Mouse (Mus musculus) ES-Bruce4 (cell line): Measurements from ENCODE around the gene Psmd14. TPM values are rescaled to one million over a fixed set of nuclear protein-coding genes. Genes with fewer than 3 reads are reported as not detected.

Experiments
- H3K27ac ChIP-seq: 2 replicates; pipeline ENCODE4 v1.5.1; 2012; ENCODE audit warnings: low read length, inconsistent platforms; ENCODE audit not compliant: insufficient read depth
- H3K27me3 ChIP-seq: 2 replicates; pipeline ENCODE4 v1.6.1; 2012; ENCODE audit warnings: mild to moderate bottlenecking, low read length, inconsistent platforms; ENCODE audit not compliant: control insufficient read depth, poor library complexity, insufficient read depth, severe bottlenecking
- H3K36me3 ChIP-seq: 2 replicates; pipeline ENCODE4 v1.6.1; 2012; ENCODE audit warnings: inconsistent platforms, mild to moderate bottlenecking, low read length, moderate library complexity; ENCODE audit not compliant: control insufficient read depth, poor library complexity, insufficient read depth, severe bottlenecking
- H3K4me1 ChIP-seq: one replicate; pipeline ENCODE4 v1.8.1; 2011; ENCODE audit warnings: low read length; ENCODE audit not compliant: control insufficient read depth, insufficient read depth
- H3K4me3 ChIP-seq: 2 replicates; pipeline ENCODE4 v1.5.1; 2011; ENCODE audit warnings: low read depth, mild to moderate bottlenecking, low read length
- H3K9ac ChIP-seq: 2 replicates; pipeline ENCODE4 v1.6.1; 2012; ENCODE audit warnings: low read depth, mild to moderate bottlenecking, inconsistent platforms; ENCODE audit not compliant: poor library complexity, severe bottlenecking
- H3K9me3 ChIP-seq: replicated peaks from 2 replicates; pipeline ENCODE4 v1.6.1; 2012; ENCODE audit warnings: mild to moderate bottlenecking, low read length, inconsistent platforms; ENCODE audit not compliant: control insufficient read depth, poor library complexity, insufficient read depth, severe bottlenecking
- CTCF ChIP-seq: IDR thresholded peaks from one replicate; pipeline ENCODE4 v1.8.1; 2011; ENCODE audit warnings: low read depth, low read length
- EP300 ChIP-seq: IDR thresholded peaks from 2 replicates; pipeline ENCODE4 v1.6.1; 2011; ENCODE audit warnings: low read depth, low read length; ENCODE audit not compliant: insufficient read depth
- POLR2A ChIP-seq: IDR thresholded peaks from one replicate; pipeline ENCODE4 v1.8.1; 2011; ENCODE audit warnings: low read length; ENCODE audit not compliant: insufficient read depth
- polyA plus RNA-seq: library from polyadenylated mRNA; stranded (reverse); fragments of >200 nt; gene quantifications from 2 replicates; pipeline ENCODE4 v1.2.4, GENCODE M21; 2011; ENCODE audit warnings: low read depth; ENCODE audit not compliant: missing spikeins, insufficient read depth, insufficient read length

Gene Psmd14
- polyA plus RNA-seq, 1 experiment = 266 TPM

DNA sequence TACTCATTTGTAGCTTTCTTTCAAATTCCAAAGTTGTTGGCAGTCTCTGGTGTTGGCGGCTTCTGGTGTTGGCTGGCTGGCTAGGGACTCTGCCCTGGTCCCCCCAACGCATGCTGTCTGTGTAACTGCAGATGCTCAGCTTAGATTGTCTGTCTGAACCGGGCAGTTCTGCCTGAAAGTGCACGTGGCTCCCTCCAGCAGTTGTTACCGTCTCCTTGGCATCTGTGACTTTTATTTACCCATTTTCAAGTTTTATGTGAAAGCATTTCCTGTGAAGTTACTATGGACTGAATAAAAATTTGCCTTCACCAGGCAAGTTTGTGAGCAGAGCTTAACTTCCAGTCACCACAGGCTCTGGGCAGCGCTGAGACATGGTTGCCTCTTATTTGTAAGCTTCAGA is 97.3 kb downstream of the Psmd14 start:
- no peak for TF ChIP-seq CTCF
- TF ChIP-seq EP300 = no peak
- TF ChIP-seq POLR2A = no peak
- H3K27ac ChIP-seq = no peak overlapping the region
- H3K9ac ChIP-seq = no peak overlapping the region
- no peaks in the 10 kb centered on the region for H3K9me3 ChIP-seq
- H3K36me3 ChIP-seq = no peaks in the 10 kb centered on the region
- no peak overlapping the region for H3K4me3 ChIP-seq
- H3K27me3 ChIP-seq = peaks cover 29% of the 10 kb centered on the region
- no peaks in the 10 kb centered on the region for H3K4me1 ChIP-seq

GRCm38 (mm10) chr2:61809381-61809780 is 97.9 kb downstream of the Psmd14 start:
- no peaks in the 10 kb centered on the region for H3K4me1 ChIP-seq
- peaks cover 29% of the 10 kb centered on the region for H3K27me3 ChIP-seq
- no peaks in the 10 kb centered on the region for H3K36me3 ChIP-seq

DNA sequence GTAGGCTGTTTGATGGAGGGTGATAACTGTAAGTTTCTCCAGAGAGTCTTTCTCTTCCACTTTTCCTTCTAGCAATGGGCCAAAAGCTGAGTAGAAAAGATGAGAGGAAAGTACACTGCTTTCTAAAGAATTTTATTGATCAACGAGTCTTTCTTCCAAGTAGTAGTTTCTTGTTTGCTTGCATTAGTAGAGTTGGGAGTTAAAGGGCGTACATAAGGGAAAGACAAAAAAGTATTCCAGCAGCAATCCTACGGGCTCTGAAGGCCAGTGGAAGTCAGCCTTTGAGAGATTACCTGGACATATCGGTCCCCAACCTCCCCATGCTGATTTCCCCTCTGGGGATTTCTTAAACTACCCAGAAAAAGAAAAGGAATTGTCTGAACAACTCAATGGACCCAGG is 99.3 kb downstream of the Psmd14 start:
- no peak overlapping the region for H3K9ac ChIP-seq
- H3K27me3 ChIP-seq = peaks cover 26% of the 10 kb centered on the region
- no peaks in the 10 kb centered on the region for H3K36me3 ChIP-seq

More at GRCm38 (mm10) chr2:61809381-61809780, 97.9 kb downstream of the Psmd14 start:
- TF ChIP-seq EP300 = no peak
- no peak for TF ChIP-seq CTCF
- TF ChIP-seq POLR2A = no peak
- no peak overlapping the region for H3K4me3 ChIP-seq
- no peak overlapping the region for H3K9ac ChIP-seq
- no peaks in the 10 kb centered on the region for H3K9me3 ChIP-seq
- H3K27ac ChIP-seq = no peak overlapping the region

GRCm38 (mm10) chr2:61811163-61811506 is 99.6 kb downstream of the Psmd14 start:
- H3K4me1 ChIP-seq = no peaks in the 10 kb centered on the region
- H3K4me3 ChIP-seq = peak overlapping the region; percentile 49
- no peak for TF ChIP-seq EP300
- no peaks in the 10 kb centered on the region for H3K36me3 ChIP-seq
- H3K27ac ChIP-seq = no peak overlapping the region
- H3K9ac ChIP-seq = peak overlapping the region; percentile 8; the same call in 1 of the 2 replicates
- H3K27me3 ChIP-seq = peaks cover 24% of the 10 kb centered on the region
- H3K9me3 ChIP-seq = no peaks in the 10 kb centered on the region; the same call in 1 of the 2 replicates

More for the DNA sequence above, 99.3 kb downstream of the Psmd14 start:
- Histone ChIP-seq H3K4me1 (no peaks in the 10 kb centered on the region), H3K27ac (no peak overlapping the region), H3K4me3 (no peak overlapping the region), H3K9me3 (no peaks in the 10 kb centered on the region; the same call in 1 of the 2 replicates)
- TF ChIP-seq CTCF (no peak), EP300 (no peak), POLR2A (no peak)

GRCm38 (mm10) chr2:61811507-61812421 is 100.3 kb downstream of the Psmd14 start:
- H3K27ac ChIP-seq = no peak overlapping the region
- peak overlapping the region; percentile 8 for H3K9ac ChIP-seq
- H3K27me3 ChIP-seq = peaks cover 22% of the 10 kb centered on the region
- TF ChIP-seq CTCF (no peak), POLR2A (no peak), EP300 (no peak)
- H3K4me1 ChIP-seq = no peaks in the 10 kb centered on the region
- H3K4me3 ChIP-seq = peak overlapping the region; percentile 49
- H3K9me3 ChIP-seq = no peaks in the 10 kb centered on the region; the same call in 1 of the 2 replicates
- no peaks in the 10 kb centered on the region for H3K36me3 ChIP-seq

DNA sequence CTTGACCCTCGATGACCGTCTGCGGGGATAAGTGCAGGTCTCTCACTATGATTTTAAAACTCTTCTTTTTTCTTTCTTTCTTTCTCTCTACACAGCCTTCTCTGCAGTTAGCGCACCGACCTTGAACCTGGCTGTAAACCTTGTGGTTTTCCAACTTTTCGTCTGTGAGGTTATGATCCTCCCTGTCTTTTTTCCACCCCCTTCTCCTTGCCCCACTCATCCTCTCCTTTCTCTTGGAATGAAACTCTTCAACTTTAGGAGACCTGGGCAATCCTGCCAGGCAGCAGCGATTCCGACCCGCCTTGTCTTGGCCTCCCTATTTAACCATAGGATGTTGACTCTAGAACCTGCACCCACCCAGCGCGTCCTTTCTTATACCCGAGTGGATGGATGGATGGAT is 101.0 kb downstream of the Psmd14 start:
- peaks cover 22% of the 10 kb centered on the region for H3K27me3 ChIP-seq
- H3K4me3 ChIP-seq = peak overlapping the region; percentile 49; the same call in 1 of the 2 replicates
- H3K27ac ChIP-seq = no peak overlapping the region
- TF ChIP-seq POLR2A (no peak), EP300 (no peak), CTCF (no peak)
- H3K9me3 ChIP-seq = no peaks in the 10 kb centered on the region; the same call in 1 of the 2 replicates
- peak overlapping the region; percentile 8; the same call in 1 of the 2 replicates for H3K9ac ChIP-seq
- no peaks in the 10 kb centered on the region for H3K4me1 ChIP-seq
- no peaks in the 10 kb centered on the region for H3K36me3 ChIP-seq
